Mouse (Mus musculus): ENCODE measurements around the gene Fank1. TPM values are rescaled to one million over a fixed set of nuclear protein-coding genes. Genes with fewer than 3 reads are reported as not detected.

The Fank1 gene
- total and polyA plus RNA-seq, 3 experiments: 0.16 to 0.17 TPM; not detected in 1

DNA sequence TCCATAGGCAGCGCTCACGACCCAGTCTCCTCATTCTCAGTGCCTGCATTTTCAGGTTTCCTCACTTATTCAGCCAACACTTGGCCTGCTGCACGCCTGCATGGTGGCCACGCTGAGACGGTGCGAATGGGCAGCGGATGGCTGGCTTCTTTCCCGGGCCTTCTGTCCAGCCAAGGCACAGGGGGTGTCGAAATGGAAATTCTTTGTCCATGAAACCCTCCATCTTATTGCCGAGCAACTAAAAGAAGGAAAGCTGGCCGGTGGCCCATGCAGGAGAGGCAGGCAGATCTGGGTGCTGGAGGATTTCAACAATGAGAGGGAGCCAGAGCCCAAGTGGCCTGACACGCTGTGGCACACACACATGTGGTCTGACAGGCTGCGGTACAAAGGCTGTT lies 10.8 kb upstream of the Fank1 start:
- H3K4me3 ChIP-seq (replicated peaks in 1 of 3; ENCODE audit: low read depth in 2 of 3, low read length in 2 of 3, poor library complexity in 1 of 3): no peak overlapping the region
- no peak for DNase-seq (ENCODE audit: extremely low read depth)
- no peak overlapping the region for H3K4me2 ChIP-seq (ENCODE audit: insufficient read depth, low read depth, poor library complexity, severe bottlenecking)
- dilution Hi-C loops (cut with MboI; ENCODE audit: extremely low pct_ligation_motif_present, extremely low pct_unique_long_range_greater_than_20kb, low sequenced_read_pairs): no loop called here
- in situ Hi-C loops (cut with MboI; ENCODE audit: low pct_ligation_motif_present, low pct_unique_long_range_greater_than_20kb, low sequenced_read_pairs): no loop called here
- H3K79me2 ChIP-seq (replicated peaks; ENCODE audit: control insufficient read depth, extremely low read depth, insufficient read depth, poor library complexity, severe bottlenecking): no peaks in the 10 kb centered on the region
- peaks cover 0 to 14% of the 10 kb centered on the region in 2 experiments for H3K36me3 ChIP-seq (replicated peaks in 1 of 2; ENCODE audit: control insufficient read depth in 1 of 2, insufficient read depth in 1 of 2, low read length in 1 of 2)
- no peaks in the 10 kb centered on the region for H3K27me3 ChIP-seq (replicated peaks)
- no peaks in the 10 kb centered on the region for H3K4me1 ChIP-seq (ENCODE audit: control insufficient read depth in 1 of 2, insufficient read depth in 2 of 2)
- H3K9ac ChIP-seq (ENCODE audit: insufficient read depth, low read depth): no peak overlapping the region
- no peak for TF ChIP-seq MYC (IDR thresholded peaks at IDR 0.05; ENCODE audit: low read depth, low read length)
- TF ChIP-seq KAT2A (IDR thresholded peaks at IDR 0.05; ENCODE audit: insufficient replicate concordance, low read length): no peak
- TF ChIP-seq MXI1 (IDR thresholded peaks at IDR 0.05; ENCODE audit: low read depth, low read length): no peak
- no peak for TF ChIP-seq CHD1 (IDR thresholded peaks at IDR 0.05; ENCODE audit: low read depth, low read length)
- TF ChIP-seq ZNF384 (IDR thresholded peaks at IDR 0.05; ENCODE audit: low read depth, low read length): no peak
- no peaks in the 10 kb centered on the region for H3K9me3 ChIP-seq (replicated peaks; ENCODE audit: low read length)
- H3K27ac ChIP-seq (ENCODE audit: insufficient read depth, low read depth): no peak overlapping the region

DNA sequence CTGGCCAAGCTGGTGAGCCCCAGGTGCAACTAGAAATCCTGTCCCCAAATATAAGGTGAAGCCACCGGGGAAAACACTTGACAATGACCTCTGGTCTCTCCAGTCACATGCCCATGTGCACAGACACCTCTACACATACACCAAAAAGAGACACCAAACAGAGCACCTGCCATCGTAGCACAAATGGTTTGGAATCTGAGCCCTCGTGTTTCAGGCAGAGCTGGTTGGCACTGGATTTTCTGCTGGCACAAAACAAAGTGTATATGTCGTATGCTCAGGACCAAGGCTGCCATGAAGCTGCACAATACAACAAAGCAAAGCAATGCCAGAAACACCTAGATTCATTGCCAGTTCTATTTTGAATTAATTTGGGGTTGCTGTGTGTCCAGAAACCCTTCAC lies 8.6 kb upstream of the Fank1 start:
- no peak overlapping the region for H3K9ac ChIP-seq (ENCODE audit: insufficient read depth, low read depth)
- H3K9me3 ChIP-seq (replicated peaks; ENCODE audit: low read length): no peaks in the 10 kb centered on the region
- no peaks in the 10 kb centered on the region for H3K79me2 ChIP-seq (replicated peaks; ENCODE audit: control insufficient read depth, extremely low read depth, insufficient read depth, poor library complexity, severe bottlenecking)
- DNase-seq (ENCODE audit: extremely low read depth): no peak
- in situ Hi-C loops (cut with MboI; ENCODE audit: low pct_ligation_motif_present, low pct_unique_long_range_greater_than_20kb, low sequenced_read_pairs): no loop called here
- H3K4me3 ChIP-seq (replicated peaks in 1 of 3; ENCODE audit: low read depth in 2 of 3, low read length in 2 of 3, poor library complexity in 1 of 3): no peak overlapping the region
- dilution Hi-C loops (cut with MboI; ENCODE audit: extremely low pct_ligation_motif_present, extremely low pct_unique_long_range_greater_than_20kb, low sequenced_read_pairs): no loop called here
- H3K4me2 ChIP-seq (ENCODE audit: insufficient read depth, low read depth, poor library complexity, severe bottlenecking): no peak overlapping the region
- H3K27me3 ChIP-seq (replicated peaks): no peaks in the 10 kb centered on the region
- no peak overlapping the region for H3K27ac ChIP-seq (ENCODE audit: insufficient read depth, low read depth)
- H3K36me3 ChIP-seq (replicated peaks in 1 of 2; ENCODE audit: control insufficient read depth in 1 of 2, insufficient read depth in 1 of 2, low read length in 1 of 2): peaks cover 0 to 11% of the 10 kb centered on the region in 2 experiments
- no peak for TF ChIP-seq MXI1 (IDR thresholded peaks at IDR 0.05; ENCODE audit: low read depth, low read length)
- no peak for TF ChIP-seq ZKSCAN1 (IDR thresholded peaks at IDR 0.05; ENCODE audit: borderline replicate concordance, low read depth, low read length)
- no peak for TF ChIP-seq JUN (IDR thresholded peaks at IDR 0.05; ENCODE audit: insufficient read depth, low read depth, low read length)
- TF ChIP-seq MEF2A (IDR thresholded peaks at IDR 0.05; ENCODE audit: borderline replicate concordance, low read depth, low read length): no peak
- no peak for TF ChIP-seq RAD21 (IDR thresholded peaks at IDR 0.05; ENCODE audit: low read depth, low read length)
- no peak for TF ChIP-seq SMC3 (IDR thresholded peaks at IDR 0.05; ENCODE audit: low read depth, low read length)
- no peak for TF ChIP-seq USF1 (IDR thresholded peaks at IDR 0.05; ENCODE audit: low read depth, low read length)
- no peak for TF ChIP-seq MAX (IDR thresholded peaks at IDR 0.05; ENCODE audit: low read length)
- TF ChIP-seq PAX5 (IDR thresholded peaks at IDR 0.05; ENCODE audit: low read length): no peak
- no peaks in the 10 kb centered on the region for H3K4me1 ChIP-seq (ENCODE audit: control insufficient read depth in 1 of 2, insufficient read depth in 2 of 2)

DNA sequence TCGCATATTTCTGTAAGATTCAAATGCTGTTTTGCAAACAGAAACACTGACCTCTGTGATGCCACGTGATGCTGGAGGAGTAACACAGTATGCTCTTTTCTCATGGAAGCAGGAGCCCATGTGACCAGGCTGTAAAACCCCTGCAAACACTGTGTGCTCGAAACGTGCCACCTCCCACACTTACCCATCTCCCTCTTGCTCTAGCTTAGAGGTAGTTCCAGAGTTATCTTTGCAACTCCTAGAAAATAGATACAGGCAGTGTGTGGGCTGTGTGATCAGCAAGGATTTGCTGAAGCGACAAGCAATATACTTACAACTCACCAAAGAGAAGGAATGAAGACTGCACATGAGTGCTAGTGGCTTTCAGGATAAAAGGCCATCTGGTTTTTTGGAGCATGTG lies 8.1 kb upstream of the Fank1 start:
- no peak for DNase-seq (ENCODE audit: extremely low read depth)
- Histone ChIP-seq H3K4me3 (replicated peaks in 1 of 3; ENCODE audit: low read depth in 2 of 3, low read length in 2 of 3, poor library complexity in 1 of 3) (no peak overlapping the region), H3K79me2 (replicated peaks; ENCODE audit: control insufficient read depth, extremely low read depth, insufficient read depth, poor library complexity, severe bottlenecking) (no peaks in the 10 kb centered on the region), H3K9me3 (replicated peaks; ENCODE audit: low read length) (no peaks in the 10 kb centered on the region), H3K27me3 (replicated peaks) (no peaks in the 10 kb centered on the region), H3K4me2 (ENCODE audit: insufficient read depth, low read depth, poor library complexity, severe bottlenecking) (no peak overlapping the region), H3K9ac (ENCODE audit: insufficient read depth, low read depth) (no peak overlapping the region), H3K4me1 (ENCODE audit: control insufficient read depth in 1 of 2, insufficient read depth in 2 of 2) (no peaks in the 10 kb centered on the region), H3K36me3 (replicated peaks in 1 of 2; ENCODE audit: control insufficient read depth in 1 of 2, insufficient read depth in 1 of 2, low read length in 1 of 2) (peaks cover 0 to 11% of the 10 kb centered on the region in 2 experiments), H3K27ac (ENCODE audit: insufficient read depth, low read depth) (no peak overlapping the region)
- dilution Hi-C loops (cut with MboI; ENCODE audit: extremely low pct_ligation_motif_present, extremely low pct_unique_long_range_greater_than_20kb, low sequenced_read_pairs) (no loop called here), in situ Hi-C loops (cut with MboI; ENCODE audit: low pct_ligation_motif_present, low pct_unique_long_range_greater_than_20kb, low sequenced_read_pairs) (no loop called here)
- no peak for TF ChIP-seq POLR2AphosphoS2 (IDR thresholded peaks at IDR 0.05; ENCODE audit: low read depth, low read length)
- TF ChIP-seq POLR2A (IDR thresholded peaks at IDR 0.05; ENCODE audit: low read depth, low read length): no peak
- TF ChIP-seq NRF1 (IDR thresholded peaks at IDR 0.05; ENCODE audit: low read depth, low read length): no peak
- TF ChIP-seq MAZ (IDR thresholded peaks at IDR 0.05; ENCODE audit: low read depth, low read length): no peak

All from CH12.LX (cell line).